Mouse (Mus musculus) kidney, adult 2 months (tissue): Measurements from ENCODE around the gene Heatr4.

Experiments used
- CTCF ChIP-seq: fragments of 200-500 bp; conservative IDR thresholded peaks from 2 replicates; pipeline ENCODE4 v1.5.1; 2011; ENCODE audit warnings: low read depth, mild to moderate bottlenecking, control low read depth, low read length, moderate library complexity, mixed read lengths; ENCODE audit not compliant: insufficient read depth, insufficient read length
- POLR2A ChIP-seq: fragments of 200-500 bp; IDR thresholded peaks from one replicate; pipeline ENCODE4 v1.6.1; 2011; ENCODE audit warnings: low read depth, low read length, control low read depth

DNA sequence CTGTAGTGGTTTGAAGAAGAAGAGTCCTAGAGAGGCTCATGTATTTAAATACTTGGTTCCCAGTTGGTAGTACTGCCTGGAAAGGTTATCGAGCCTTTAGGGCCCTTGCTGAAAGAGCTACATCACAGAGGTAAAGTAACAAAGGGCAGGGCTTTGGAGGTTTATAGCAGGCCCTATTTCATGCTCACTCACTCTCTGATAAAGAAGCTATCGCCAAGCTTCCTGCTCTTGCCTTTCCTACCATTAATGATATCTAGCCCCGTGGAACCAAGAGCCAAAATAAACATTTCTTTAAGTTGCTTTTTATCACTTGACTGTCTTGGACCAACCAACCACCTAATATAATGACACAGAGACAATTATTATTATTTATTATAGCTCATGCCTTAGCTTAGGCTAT, 15.8 kb upstream of the Heatr4 start:
- no peak for TF ChIP-seq CTCF
- TF ChIP-seq POLR2A, result no peak
